Mouse (Mus musculus) liver, embryonic 14.5 days (tissue): ENCODE results near the gene Rbm47.

Source experiments
- CTCF ChIP-seq: IDR thresholded peaks from 2 replicates; pipeline ENCODE4 v1.5.1; 2016; ENCODE audit warnings: antibody characterized with exemption, low read depth, control low read depth
- EP300 ChIP-seq: IDR thresholded peaks from 2 replicates; pipeline ENCODE4 v1.6.1; 2016; ENCODE audit warnings: antibody characterized with exemption, low read depth

DNA sequence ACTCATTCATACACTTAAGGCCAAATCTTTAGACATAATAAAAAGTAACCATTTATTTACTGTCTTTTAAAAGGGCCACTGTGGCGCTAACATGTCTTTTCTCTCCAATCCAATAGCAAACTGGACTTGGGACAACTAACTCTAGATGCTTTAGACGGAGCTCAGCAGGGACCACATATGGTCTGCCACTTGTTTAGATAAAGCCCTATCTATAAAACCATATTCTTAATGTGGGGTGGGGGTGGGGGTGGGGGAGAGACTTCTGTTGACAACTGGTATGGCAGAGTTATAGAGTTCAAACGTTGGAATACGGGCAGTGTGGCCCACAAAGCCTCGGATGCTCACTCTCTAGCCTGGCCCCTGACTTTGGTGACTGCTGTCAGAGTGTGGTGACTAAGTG, 141.2 kb downstream of the Rbm47 start:
- TF ChIP-seq CTCF: no peak
- TF ChIP-seq EP300: no peak
